Mouse (Mus musculus): ENCODE measurements around the gene 2310030G06Rik.

DNA sequence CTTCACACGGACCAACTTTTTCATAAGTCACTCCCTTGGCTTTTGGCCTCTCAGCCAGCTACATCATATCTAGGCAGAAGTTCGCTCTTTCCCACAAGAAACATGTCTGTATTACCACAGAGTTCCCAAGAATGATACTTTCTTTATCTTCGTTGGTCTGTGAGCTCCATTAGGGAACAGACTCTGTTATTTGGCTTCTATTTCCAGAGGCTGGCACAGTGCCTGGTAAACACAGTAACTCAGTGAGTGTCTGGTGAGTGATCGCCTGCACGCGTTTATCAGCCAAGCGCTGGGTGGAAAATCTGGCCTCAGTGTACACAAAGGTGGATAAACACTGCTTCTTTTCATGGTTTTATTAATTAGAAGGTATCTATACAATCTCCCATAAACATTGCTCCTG lies 22.9 kb downstream of the 2310030G06Rik start:
- TF ChIP-seq CTCF (IDR thresholded peaks at IDR 0.05; ENCODE audit: extremely low read depth, insufficient read length, insufficient replicate concordance, low read depth, low read length) (no peak), POLR2A (IDR thresholded peaks at IDR 0.05; ENCODE audit: low read depth, low read length) (no peak)

Data from small intestine, adult 2 months (tissue).